ENCODE assay signal across 8 mouse cellular contexts in genomic region chr3:61363161-61363988, GRCm38 (mm10). TPM values are rescaled to one million over a fixed set of nuclear protein-coding genes. Genes with fewer than 3 reads are reported as not detected.
A peak's percentile ranks its signal among the peaks of the same experiment; 100 is the strongest.
DNase-seq lines count a peak whose midpoint lies in the region; ATAC-seq and TF ChIP-seq lines count a peak whose summit lies in the region.

No protein-coding gene starts in this region.

- ATAC-seq in forebrain, embryonic 14.5 days: peak; percentile 93
- ATAC-seq in neural tube, embryonic 15.5 days (ENCODE audit: low FRiP score): peak; percentile 93

- H3K9ac ChIP-seq in ES-Bruce4 (ENCODE audit: low read depth, poor library complexity, severe bottlenecking): peak overlapping the region; percentile 92
- peak overlapping the region; percentile 63 for H3K9ac ChIP-seq in forebrain, embryonic 14.5 days (ENCODE audit: low read length)
- H3K9ac ChIP-seq in neural tube, embryonic 15.5 days (replicated peaks): peak overlapping the region; percentile 60

- TF ChIP-seq CTCF in ES-Bruce4 (IDR thresholded peaks at IDR 0.05; ENCODE audit: low read depth, low read length): no peak

- TF ChIP-seq EP300 in ES-Bruce4 (IDR thresholded peaks at IDR 0.05; ENCODE audit: insufficient read depth, low read depth, low read length): peak; percentile 86

- no peaks in the 10 kb centered on the region for H3K36me3 ChIP-seq in ES-Bruce4 (ENCODE audit: control insufficient read depth, insufficient read depth, low read length, poor library complexity, severe bottlenecking)
- H3K36me3 ChIP-seq in forebrain, embryonic 14.5 days (ENCODE audit: control insufficient read depth, insufficient read depth, low read length): no peaks in the 10 kb centered on the region
- H3K36me3 ChIP-seq in neural tube, embryonic 15.5 days: no peaks in the 10 kb centered on the region

- no peaks in the 10 kb centered on the region for H3K9me3 ChIP-seq in ES-Bruce4 (replicated peaks; ENCODE audit: control insufficient read depth, insufficient read depth, low read length, poor library complexity, severe bottlenecking)
- no peaks in the 10 kb centered on the region for H3K9me3 ChIP-seq in forebrain, embryonic 14.5 days (replicated peaks; ENCODE audit: control insufficient read depth, low read length)
- no peaks in the 10 kb centered on the region for H3K9me3 ChIP-seq in neural tube, embryonic 15.5 days (replicated peaks)

- peak overlapping the region; percentile 99 for H3K27ac ChIP-seq in ES-Bruce4 (ENCODE audit: insufficient read depth, low read length)
- H3K27ac ChIP-seq in forebrain, embryonic 14.5 days (ENCODE audit: low read depth, low read length): peak overlapping the region; percentile 92
- H3K27ac ChIP-seq in neural tube, embryonic 15.5 days (replicated peaks): peak overlapping the region; percentile 89

- peak; percentile 69 for DNase-seq in cerebellum, adult 11 months
- peak; percentile 99 for DNase-seq in forebrain, embryonic 14.5 days (ENCODE audit: low spot score)
- peak; percentile 90 to 91 for DNase-seq in heart, postnatal 14 days
- peak; percentile 94 for DNase-seq in layer of hippocampus, adult 11-12 months (ENCODE audit: low spot score)
- DNase-seq in lung, adult 18-20 months: peak; percentile 93 to 94
- peak; percentile 92 for DNase-seq in testis, postnatal 14 days (ENCODE audit: low spot score)

- under 1% methylated on average over 30 of the region's 30 CpGs for WGBS in forebrain, embryonic 14.5 days
- WGBS in neural tube, embryonic 15.5 days: under 1% methylated on average over 30 of the region's 30 CpGs

- intact Hi-C loops in heart, postnatal 14 days (cut with DNase I): loop anchor here (10.0 kb wide), 1 partner anchor 99 kb away; no protein-coding TSS in a partner anchor

- no peaks in the 10 kb centered on the region for H3K27me3 ChIP-seq in ES-Bruce4 (ENCODE audit: control insufficient read depth, insufficient read depth, low read length, poor library complexity, severe bottlenecking)
- no peaks in the 10 kb centered on the region for H3K27me3 ChIP-seq in forebrain, embryonic 14.5 days (replicated peaks; ENCODE audit: control insufficient read depth, insufficient read depth, low read length)
- H3K27me3 ChIP-seq in neural tube, embryonic 15.5 days (replicated peaks): no peaks in the 10 kb centered on the region

- H3K4me1 ChIP-seq in ES-Bruce4 (ENCODE audit: control insufficient read depth, insufficient read depth, low read length): peaks cover 1% of the 10 kb centered on the region
- H3K4me1 ChIP-seq in forebrain, embryonic 14.5 days (ENCODE audit: control insufficient read depth, insufficient read depth, low read length): peaks cover 19% of the 10 kb centered on the region
- peaks cover 31% of the 10 kb centered on the region for H3K4me1 ChIP-seq in neural tube, embryonic 15.5 days

- TF ChIP-seq POLR2A in ES-Bruce4 (IDR thresholded peaks at IDR 0.05; ENCODE audit: insufficient read depth, low read length): peak; percentile 59

- peak overlapping the region; percentile 87 for H3K4me2 ChIP-seq in forebrain, embryonic 14.5 days (ENCODE audit: low read length)
- peak overlapping the region; percentile 96 for H3K4me2 ChIP-seq in neural tube, embryonic 15.5 days

- H3K4me3 ChIP-seq in ES-Bruce4 (ENCODE audit: low read depth, low read length): peak overlapping the region; percentile 94
- peak overlapping the region; percentile 88 for H3K4me3 ChIP-seq in forebrain, embryonic 14.5 days (ENCODE audit: low read depth, low read length)
- H3K4me3 ChIP-seq in neural tube, embryonic 15.5 days (replicated peaks): peak overlapping the region; percentile 92

RNA-seq across cellular contexts. Expression of gene Rap2b, which starts 1.9 kb away (rescaled TPM):
- polyA plus RNA-seq in ES-Bruce4 (2011; ENCODE audit: insufficient read depth, insufficient read length, low read depth, missing spikeins): 25.1 and 25.5 TPM in 2 replicates
- 14.6 and 15.2 TPM in 2 replicates for polyA plus RNA-seq in forebrain, embryonic 14.5 days (2014; fragmentation: Nextera tagmentation; extraction: Ambion mirVana)
- total RNA-seq in heart, postnatal 14 days (2021): 1 to 10 TPM; 4.1 to 4.3 TPM
- polyA plus RNA-seq in neural tube, embryonic 15.5 days (2015; fragmentation: Nextera tagmentation; extraction: Ambion mirVana): 8.6 and 9.3 TPM in 2 replicates

RNA-seq across cellular contexts. Expression of gene B430305J03Rik, which starts 2.4 kb away (rescaled TPM):
- 0.47 and 0.70 TPM in 2 replicates for polyA plus RNA-seq in ES-Bruce4 (2011; ENCODE audit: insufficient read depth, insufficient read length, low read depth, missing spikeins)
- polyA plus RNA-seq in forebrain, embryonic 14.5 days (2014; fragmentation: Nextera tagmentation; extraction: Ambion mirVana): not detected in 2 replicates
- total RNA-seq in heart, postnatal 14 days (2021): under 1 TPM; 0.07 to 0.14 TPM
- polyA plus RNA-seq in neural tube, embryonic 15.5 days (2015; fragmentation: Nextera tagmentation; extraction: Ambion mirVana): not detected in 2 replicates

Comparison
In these comparisons a context has a peak if more than half of its experiments do, and no peak if none do; other contexts are left out.
1. Peak in every context shown above with its lines: DNase-seq, ATAC-seq, H3K4me3 ChIP-seq and H3K27ac ChIP-seq.